Mouse (Mus musculus): ENCODE results near the gene Zfp974.
"Not testable (repeated sequence)": the region's sequence is repeated elsewhere in the genome, so short reads cannot be mapped to it uniquely, and the experiment has no call there.

The Zfp974 gene

DNA sequence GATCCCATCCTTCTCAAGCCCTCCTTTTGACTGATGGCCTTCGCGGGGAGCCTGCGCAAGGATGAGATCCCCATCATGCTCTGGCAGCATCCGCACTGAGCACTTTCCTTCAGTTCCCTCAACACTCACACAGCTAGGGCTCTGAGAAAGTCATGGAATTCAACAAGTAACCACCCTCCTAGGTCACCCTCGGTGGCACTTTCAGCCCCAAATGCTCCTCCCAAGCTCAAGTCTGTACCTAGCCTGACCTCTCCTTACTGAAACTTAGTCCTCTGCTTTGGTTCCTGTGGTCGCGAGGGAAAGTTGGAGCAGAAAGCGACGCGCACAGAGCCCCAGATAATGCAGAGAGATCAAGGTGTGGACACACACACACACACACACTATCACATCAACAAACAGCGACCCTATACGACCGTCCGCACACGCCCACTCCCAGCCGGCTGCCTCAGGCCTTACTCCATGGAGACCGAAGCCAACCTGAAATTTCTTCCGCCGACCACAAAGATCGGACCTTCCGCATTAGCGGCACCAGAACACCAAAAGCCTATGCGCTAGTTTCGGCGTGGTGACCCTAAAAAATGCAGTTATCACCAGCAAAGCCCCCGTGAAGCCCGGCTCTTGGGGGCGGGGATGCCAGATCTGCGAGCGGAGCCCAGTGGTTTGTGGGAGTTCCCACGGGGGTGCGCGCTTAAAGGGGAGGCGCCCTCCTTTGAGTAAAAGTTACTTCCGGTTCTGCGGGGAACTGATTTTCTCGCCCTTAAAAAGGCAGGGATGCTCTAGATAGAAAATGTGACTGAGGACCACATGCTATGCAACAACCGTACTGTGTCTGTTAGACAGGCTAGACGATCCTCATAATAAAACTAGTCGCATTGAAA lies at the start of gene Zfp974:
TSS of gene Zfp974 (minus strand) at position 643 of the 878 bp plus-strand sequence.
- peak; percentile 56 for DNase-seq (ENCODE audit: low spot score)

DNA sequence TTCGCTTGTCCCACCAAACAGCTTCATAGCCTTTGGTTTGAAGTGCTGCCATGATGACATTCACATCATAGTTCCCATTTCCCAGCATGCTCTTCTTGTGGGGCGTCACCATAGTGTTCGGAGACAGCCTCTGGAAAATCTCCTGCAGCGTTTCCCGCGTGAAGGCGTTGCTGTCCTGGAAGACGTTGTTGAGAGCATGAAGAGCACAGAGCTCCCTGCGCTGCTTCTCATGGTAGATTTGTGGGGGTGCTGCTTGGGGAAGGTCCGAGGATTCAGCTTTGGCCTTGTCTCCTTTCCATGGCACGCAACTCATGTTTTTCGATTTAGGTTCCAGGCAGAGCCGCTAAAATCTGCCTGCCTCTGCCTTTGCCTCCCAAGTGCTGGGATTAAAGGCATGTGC lies 20.2 kb upstream of the Zfp974 start:
- not testable (repeated sequence) for DNase-seq (ENCODE audit: low spot score)

DNA sequence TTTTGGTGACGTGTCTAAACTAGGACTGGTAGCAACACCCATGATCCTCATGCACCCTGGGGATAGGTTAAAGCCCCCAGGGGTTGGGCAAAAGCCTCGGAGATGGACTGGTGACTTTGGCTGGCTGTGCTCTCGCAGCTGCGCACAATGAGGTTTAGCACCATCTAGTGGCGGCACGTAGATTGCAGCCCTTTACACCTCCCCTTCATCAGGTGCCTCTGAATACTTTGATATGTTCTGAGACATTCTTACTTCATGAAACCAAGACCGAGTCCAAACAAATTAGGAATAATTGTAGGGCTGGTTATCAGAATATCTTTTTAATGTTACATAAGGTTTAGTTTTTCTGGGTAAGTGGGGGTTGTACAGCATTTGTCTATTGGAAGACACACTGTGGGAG lies 12.6 kb upstream of the Zfp974 start:
- not testable (repeated sequence) for DNase-seq (ENCODE audit: low spot score)

DNA sequence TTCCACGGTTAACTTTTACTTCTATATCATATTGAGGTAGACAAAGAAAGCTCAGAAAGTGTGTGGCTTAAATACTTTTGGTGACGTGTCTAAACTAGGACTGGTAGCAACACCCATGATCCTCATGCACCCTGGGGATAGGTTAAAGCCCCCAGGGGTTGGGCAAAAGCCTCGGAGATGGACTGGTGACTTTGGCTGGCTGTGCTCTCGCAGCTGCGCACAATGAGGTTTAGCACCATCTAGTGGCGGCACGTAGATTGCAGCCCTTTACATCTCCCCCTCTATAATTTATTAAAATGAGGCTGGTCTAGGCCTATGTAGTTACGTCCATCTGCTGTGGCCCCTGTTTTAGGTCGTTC lies 4.5 kb upstream of the Zfp974 start:
- not testable (repeated sequence) for DNase-seq (ENCODE audit: low spot score)

DNA sequence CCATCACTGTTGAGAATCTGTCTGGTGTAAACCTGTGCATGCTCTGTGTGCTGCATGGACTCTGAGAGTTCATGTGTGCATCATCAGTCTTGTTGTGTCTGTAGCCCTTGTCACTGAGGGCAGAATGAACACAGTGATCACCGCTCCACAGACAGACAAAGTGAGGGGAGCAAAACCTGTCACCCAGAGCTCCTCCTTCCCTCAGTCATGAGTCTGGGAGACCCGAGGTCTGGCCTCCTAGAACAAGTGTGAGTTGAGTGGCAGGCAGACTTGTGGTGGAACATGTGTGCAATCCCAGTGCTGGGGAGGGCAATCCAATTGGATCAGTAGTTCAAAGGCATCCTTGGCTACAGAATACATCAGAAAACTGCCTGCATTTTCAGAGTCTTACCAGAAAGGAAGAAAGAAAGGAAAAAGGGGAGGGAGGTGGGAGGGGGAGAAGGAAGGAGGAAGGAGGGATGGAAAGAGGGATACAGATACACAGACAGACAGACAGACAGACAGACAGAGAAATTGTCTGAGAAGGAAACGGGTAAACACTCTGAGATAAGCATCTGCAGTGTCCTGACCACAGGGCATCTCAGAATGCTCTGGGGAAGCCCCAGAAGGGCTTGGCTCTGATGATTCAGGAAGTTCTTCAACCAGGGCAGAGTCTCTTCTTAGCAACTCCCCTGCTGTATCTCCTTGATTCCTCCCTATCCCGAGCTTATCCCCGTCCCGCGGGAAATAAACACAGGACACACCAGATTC lies 4.0 kb upstream of the Zfp974 start:
- no peak for DNase-seq (ENCODE audit: low spot score)

DNA sequence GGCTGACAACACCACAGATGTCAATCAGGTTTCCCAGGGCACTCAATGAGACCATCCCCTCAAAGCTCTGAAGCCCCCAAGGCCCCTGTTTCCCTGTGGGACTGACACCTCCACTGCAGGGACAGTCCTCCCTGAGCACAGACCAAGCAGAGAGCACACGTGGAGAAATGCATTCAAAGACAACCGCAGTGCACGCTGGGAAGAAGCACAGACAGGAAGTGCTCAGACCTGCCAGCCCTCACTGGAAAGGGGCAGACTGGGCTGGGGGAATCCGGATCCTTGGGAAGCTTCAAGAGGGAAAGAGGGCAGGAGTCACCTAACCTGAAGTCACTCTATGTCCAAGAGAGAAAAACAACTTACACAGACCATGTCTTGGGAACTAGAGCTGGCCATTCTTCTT lies 2.2 kb downstream of the Zfp974 start:
- DNase-seq (ENCODE audit: low spot score), result not testable (repeated sequence)

DNA sequence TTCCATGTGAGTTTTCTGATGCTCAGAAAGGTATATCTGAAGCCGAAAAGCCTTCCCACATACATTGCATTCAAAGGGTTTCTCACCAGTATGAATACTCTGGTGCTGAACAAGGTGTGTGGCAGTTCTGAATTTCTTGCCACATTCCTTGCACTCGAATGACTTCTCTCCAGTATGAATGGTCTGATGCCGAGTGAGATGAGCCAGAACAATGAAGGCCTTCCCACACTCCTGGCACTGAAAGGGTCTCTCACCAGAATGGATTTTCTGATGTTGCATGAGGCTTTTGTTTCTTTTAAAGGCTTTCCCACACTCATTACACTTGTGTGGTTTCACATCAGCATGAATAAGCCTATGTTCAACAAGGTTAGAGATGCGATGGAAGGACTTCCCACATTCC lies 18.3 kb downstream of the Zfp974 start:
- not testable (repeated sequence) for DNase-seq (ENCODE audit: low spot score)

DNA sequence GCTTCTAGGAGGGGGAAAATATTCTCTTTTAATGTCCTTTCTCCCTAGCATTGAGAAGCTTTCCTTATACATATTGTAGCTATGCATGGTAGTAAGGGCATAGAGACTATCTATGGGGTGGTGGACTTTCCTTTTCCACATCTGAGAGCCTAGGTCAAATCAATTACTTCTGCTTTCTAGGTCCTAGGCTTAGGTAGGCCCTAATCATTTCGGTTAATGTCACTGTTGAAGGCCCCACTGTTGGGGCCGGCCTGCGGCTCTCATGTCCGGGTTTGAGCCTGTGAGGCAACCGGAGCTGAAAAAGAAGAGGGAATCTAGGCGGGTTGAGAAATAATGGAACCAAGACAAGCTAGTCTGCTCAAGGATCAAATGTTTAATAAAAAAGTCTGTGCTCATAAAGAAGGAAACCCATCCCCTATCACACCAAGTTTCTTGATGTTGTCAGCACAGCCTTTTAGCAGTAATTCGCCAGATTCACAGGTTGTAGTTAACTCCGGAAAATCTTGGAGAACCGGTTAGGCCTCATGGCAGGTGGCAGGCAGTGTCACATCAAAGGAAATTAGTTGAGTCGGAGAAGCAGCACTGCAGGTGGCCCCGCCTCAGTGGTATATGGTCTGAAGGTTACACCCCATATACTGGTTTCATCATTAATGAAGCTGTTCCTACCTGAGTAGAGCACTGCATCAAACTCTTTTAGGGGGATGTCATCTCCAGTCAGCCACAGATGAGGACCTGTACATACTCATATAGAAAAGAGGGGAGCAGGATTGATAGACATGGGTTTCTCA lies 24.0 kb downstream of the Zfp974 start:
- DNase-seq (ENCODE audit: low spot score), result no peak

DNA sequence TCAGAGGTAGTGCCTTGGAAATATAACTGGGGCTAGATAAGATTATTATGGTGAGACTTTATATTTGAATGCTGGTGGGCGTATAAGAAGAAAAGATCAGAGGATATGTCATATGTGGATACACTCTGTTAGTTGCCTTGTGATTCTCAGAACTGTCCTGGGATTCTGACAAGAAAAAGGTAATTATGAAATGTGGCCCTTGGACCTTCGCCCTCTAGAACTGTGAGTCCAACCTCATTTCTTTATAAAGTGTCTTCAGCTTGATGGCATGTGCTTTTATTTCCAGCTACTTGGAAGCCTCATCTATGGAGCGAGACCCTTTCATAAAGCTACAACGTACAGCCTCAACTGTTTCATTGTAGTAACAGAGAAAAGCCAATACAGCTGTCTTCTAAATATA lies 28.7 kb downstream of the Zfp974 start:
- no peak for DNase-seq (ENCODE audit: low spot score)

DNA sequence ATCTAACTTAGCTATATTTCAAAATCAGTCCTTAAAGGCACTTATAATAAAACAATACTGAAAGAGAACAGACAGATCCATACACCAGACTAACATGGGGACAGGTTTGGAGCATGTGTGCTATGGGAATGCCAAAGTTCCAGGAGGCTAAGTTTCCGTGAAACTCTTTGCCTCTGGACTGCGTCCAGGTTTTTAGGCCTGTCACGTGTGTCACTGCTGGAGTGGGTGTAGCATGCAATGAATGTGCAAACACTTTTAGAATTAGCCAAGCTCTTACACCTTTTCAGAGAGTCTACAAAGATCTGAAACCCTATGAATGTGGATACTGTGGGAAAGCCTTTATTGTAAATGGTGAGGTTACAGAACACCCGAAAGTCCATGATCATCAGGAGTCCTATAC lies 47.5 kb downstream of the Zfp974 start:
- no peak for DNase-seq (ENCODE audit: low spot score)

DNA sequence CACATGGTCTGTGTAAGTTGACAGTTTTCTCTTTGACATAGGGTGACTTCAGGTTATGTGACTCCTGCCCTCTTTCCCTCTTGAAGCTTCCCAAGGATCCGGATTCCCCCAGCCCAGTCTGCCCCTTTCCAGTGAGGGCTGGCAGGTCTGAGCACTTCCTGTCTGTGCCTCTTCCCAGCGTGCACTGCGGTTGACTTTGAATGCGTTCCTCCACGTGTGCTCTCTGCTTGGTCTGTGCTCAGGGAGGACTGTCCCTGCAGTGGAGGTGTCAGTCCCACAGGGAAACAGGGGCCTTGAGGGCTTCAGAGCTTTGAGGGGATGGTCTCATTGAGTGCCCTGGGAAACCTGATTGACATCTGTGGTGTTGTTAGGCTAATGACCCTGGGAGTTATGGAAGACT lies 66.7 kb downstream of the Zfp974 start:
- not testable (repeated sequence) for DNase-seq (ENCODE audit: low spot score)

DNA sequence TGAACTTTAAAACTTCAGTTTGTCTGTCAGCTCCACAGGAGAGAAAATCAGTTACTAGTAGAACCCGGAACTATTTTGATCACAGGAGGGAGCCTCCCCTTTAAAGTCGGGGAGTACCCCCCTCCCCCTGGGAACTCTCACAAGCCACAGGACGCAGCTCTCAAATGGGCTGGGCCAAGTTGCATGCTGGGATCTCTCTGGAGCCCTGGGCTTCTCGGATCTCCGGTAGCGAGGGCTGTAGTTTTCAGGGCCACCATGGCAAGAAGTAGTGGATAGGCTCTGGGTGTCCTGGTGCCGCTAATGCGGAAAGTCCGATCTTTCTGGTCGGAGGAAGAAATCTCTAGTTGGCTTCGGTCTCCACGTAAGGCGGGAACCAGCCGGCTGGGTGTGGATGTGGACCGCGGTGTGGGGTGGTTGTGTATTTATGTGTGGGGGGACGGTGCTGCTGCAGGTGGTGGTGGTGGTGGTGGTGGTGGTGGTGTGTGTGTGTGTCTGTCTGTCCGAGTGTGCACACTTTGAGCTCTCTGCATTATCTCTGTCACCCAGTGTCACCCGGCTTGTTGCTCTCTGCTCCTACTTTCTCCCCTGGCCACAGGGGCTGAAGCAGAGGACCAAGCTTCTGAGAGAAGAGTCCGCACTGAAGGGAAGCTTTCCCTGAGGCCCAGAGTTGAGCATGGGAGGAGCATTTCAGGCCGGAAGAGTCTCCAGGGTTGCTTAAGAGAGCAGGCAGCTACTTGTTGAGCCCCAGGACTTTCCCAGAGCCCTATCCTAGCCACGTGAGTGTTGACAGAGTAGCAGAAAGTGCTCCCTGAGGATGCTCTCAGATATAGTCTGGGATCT lies 68.6 kb downstream of the Zfp974 start:
- DNase-seq (ENCODE audit: low spot score), result peak; percentile 65

DNA sequence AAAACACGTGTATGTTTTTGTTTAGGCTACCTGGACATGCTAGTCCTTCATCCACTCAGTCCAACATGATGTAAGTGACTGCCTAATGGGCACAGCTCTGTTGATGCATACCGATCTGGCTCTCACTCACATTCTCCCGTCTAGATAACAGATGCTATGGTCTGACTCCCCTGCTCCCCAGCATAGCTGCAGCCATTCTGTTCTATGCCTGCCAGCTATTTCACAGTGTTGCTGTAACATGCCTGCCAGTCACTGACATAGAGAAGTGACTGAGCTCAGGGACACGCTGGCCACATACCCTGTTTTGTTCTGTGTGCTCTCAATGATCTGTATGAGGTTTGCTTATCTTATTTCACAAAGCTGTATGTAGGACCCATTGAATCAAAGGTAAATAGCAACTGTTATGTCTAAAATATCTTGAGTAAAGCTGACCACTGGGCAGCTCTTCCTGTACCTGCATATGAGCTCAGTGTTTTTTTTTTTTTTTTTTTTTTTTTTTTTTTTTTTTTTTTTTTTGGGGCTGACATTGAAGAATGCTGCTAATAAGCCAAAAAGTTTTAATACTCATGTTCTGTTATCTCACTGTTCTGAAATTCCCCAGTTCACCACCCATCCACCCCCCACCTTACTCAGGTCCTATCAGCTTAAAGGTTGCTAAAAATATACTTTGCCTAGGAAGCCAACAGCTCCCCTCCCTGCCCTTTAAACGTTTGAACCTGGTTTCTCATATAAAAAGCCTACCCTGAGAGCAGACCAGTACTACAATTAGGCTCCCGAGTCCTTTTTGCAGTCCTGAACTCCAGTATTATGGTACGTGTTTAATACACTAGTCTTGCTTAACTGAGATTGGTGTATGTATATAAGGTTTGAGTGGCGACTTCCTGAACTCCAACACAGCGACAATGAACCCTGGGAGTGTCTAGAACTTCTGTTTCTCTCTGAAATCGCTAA lies 69.7 kb downstream of the Zfp974 start:
- DNase-seq (ENCODE audit: low spot score), result no peak
